Mouse (Mus musculus) cortical plate, adult 2 months (tissue): ENCODE results near the gene Maip1.

ENCODE experiments used
- CTCF ChIP-seq: fragments of 200-500 bp; IDR thresholded peaks from 2 replicates; pipeline ENCODE4 v1.5.1; 2011; ENCODE audit warnings: mild to moderate bottlenecking, control low read depth, low read length; ENCODE audit not compliant: insufficient read depth; ENCODE audit errors: extremely low read depth
- POLR2A ChIP-seq: fragments of 200-500 bp; IDR thresholded peaks from 2 replicates; pipeline ENCODE4 v1.6.1; 2011; ENCODE audit warnings: mild to moderate bottlenecking, low read length, control low read depth; ENCODE audit not compliant: insufficient read depth; ENCODE audit errors: extremely low read depth

- TF ChIP-seq CTCF (no peak), POLR2A (no peak)
Measured at GRCm38 (mm10) chr1:57400877-57401276, 5.3 kb upstream of the Maip1 start.
